Mouse (Mus musculus) lung, embryonic 15.5 days (tissue): Measurements from ENCODE around the gene Tnfaip8l1. TPM values are rescaled to one million over a fixed set of nuclear protein-coding genes. Genes with fewer than 3 reads are reported as not detected.

ENCODE experiments used
- ATAC-seq: fragments of 200-750 bp; cut with Nextera tagmentation; 2 replicates; pipeline ENCODE4 v1.8.0; 2017; ENCODE audit warnings: moderate number of reproducible peaks, borderline replicate concordance; ENCODE audit not compliant: low FRiP score, low TSS enrichment; ENCODE audit errors: extremely low read depth
- H3K27ac ChIP-seq: fragments of 300-500 bp; sonication (generic); 2 replicates; pipeline ENCODE4 v1.5.1; 2015; ENCODE audit warnings: moderate library complexity, mild to moderate bottlenecking, inconsistent platforms
- H3K27me3 ChIP-seq: fragments of 300-500 bp; sonication (generic); 2 replicates; pipeline ENCODE4 v1.6.1; 2015; ENCODE audit warnings: inconsistent platforms
- H3K36me3 ChIP-seq: fragments of 300-500 bp; sonication (generic); 2 replicates; pipeline ENCODE4 v1.6.1; 2015; ENCODE audit warnings: inconsistent platforms
- H3K4me1 ChIP-seq: fragments of 300-500 bp; sonication (generic); 2 replicates; pipeline ENCODE4 v1.6.1; 2015; ENCODE audit warnings: inconsistent platforms
- H3K4me2 ChIP-seq: fragments of 300-500 bp; sonication (generic); 2 replicates; pipeline ENCODE4 v1.6.1; 2015; ENCODE audit warnings: inconsistent platforms, mild to moderate bottlenecking, moderate library complexity
- H3K4me3 ChIP-seq: fragments of 300-500 bp; sonication (generic); 2 replicates; pipeline ENCODE4 v1.5.1; 2015; ENCODE audit warnings: mild to moderate bottlenecking, inconsistent platforms
- H3K9ac ChIP-seq: fragments of 300-500 bp; sonication (generic); 2 replicates; pipeline ENCODE4 v1.6.1; 2015; ENCODE audit warnings: inconsistent platforms
- H3K9me3 ChIP-seq: fragments of 300-500 bp; sonication (generic); 2 replicates; pipeline ENCODE4 v1.6.1; 2016; ENCODE audit warnings: inconsistent platforms
- WGBS: fragments of 180-500 bp; shearing (Covaris S2); methylation state at CpG from one replicate; pipeline ENCODE4 v1.1.7; 2015; 5-methylcytosine and 5-hydroxymethylcytosine counted together
- polyA plus RNA-seq: library from polyadenylated mRNA; unstranded; fragments of >200 nt; fragmentation: Nextera tagmentation; extraction: Ambion mirVana; gene quantifications from 2 replicates; pipeline ENCODE4 v1.2.1, GENCODE M21; 2015

The Tnfaip8l1 gene
- polyA plus RNA-seq, 1 experiment from 2014 or later = 18.3 TPM

- peaks cover 11% of the 10 kb centered on the region for H3K4me1 ChIP-seq
- no peak overlapping the region for H3K27ac ChIP-seq
- H3K27me3 ChIP-seq = peaks cover 52% of the 10 kb centered on the region
- no peaks in the 10 kb centered on the region for H3K36me3 ChIP-seq
- H3K9ac ChIP-seq = no peak overlapping the region
- no peak overlapping the region for H3K4me2 ChIP-seq
- no peak for ATAC-seq
- H3K4me3 ChIP-seq = no peak overlapping the region
- 84% methylated on average over 4 of the region's 4 CpGs for WGBS
- peaks cover 8% of the 10 kb centered on the region; the same call in 1 of the 2 replicates for H3K9me3 ChIP-seq
Measured at GRCm38 (mm10) chr17:56125276-56125630, 37.0 kb upstream of the Tnfaip8l1 start.

- no peak for ATAC-seq
- no peaks in the 10 kb centered on the region for H3K36me3 ChIP-seq
- no peak overlapping the region for H3K4me3 ChIP-seq
- H3K9me3 ChIP-seq = peaks cover 8% of the 10 kb centered on the region; the same call in 1 of the 2 replicates
- H3K27ac ChIP-seq = no peak overlapping the region
- 70% methylated on average over 11 of the region's 11 CpGs for WGBS
- H3K9ac ChIP-seq = no peak overlapping the region
- no peak overlapping the region for H3K4me2 ChIP-seq
- H3K4me1 ChIP-seq = peaks cover 8% of the 10 kb centered on the region
- peaks cover 42% of the 10 kb centered on the region for H3K27me3 ChIP-seq
Measured at GRCm38 (mm10) chr17:56126175-56126574, 36.1 kb upstream of the Tnfaip8l1 start.

GRCm38 (mm10) chr17:56128246-56128645 is 34.0 kb upstream of the Tnfaip8l1 start:
- no peaks in the 10 kb centered on the region for H3K36me3 ChIP-seq
- H3K27me3 ChIP-seq = peaks cover 23% of the 10 kb centered on the region
- no peaks in the 10 kb centered on the region for H3K9me3 ChIP-seq
- no peak overlapping the region for H3K4me2 ChIP-seq
- no peak for ATAC-seq
- no peak overlapping the region for H3K4me3 ChIP-seq
- H3K9ac ChIP-seq = no peak overlapping the region
- H3K4me1 ChIP-seq = peaks cover 8% of the 10 kb centered on the region
- H3K27ac ChIP-seq = no peak overlapping the region
- whole genome bisulfite sequencing = 64% methylated on average over 15 of the region's 15 CpGs

- Histone ChIP-seq H3K27me3 (no peaks in the 10 kb centered on the region), H3K4me3 (no peak overlapping the region), H3K9me3 (no peaks in the 10 kb centered on the region), H3K4me2 (no peak overlapping the region), H3K9ac (no peak overlapping the region), H3K36me3 (no peaks in the 10 kb centered on the region), H3K4me1 (peaks cover 16% of the 10 kb centered on the region), H3K27ac (no peak overlapping the region)
- 86% methylated on average over 10 of the region's 10 CpGs for WGBS
- no peak for ATAC-seq
Measured at GRCm38 (mm10) chr17:56131136-56131535, 31.1 kb upstream of the Tnfaip8l1 start.

- H3K4me2 ChIP-seq = no peak overlapping the region
- no peak for ATAC-seq
- H3K36me3 ChIP-seq = no peaks in the 10 kb centered on the region
- no peak overlapping the region for H3K4me3 ChIP-seq
- H3K4me1 ChIP-seq = peaks cover 16% of the 10 kb centered on the region
- H3K27me3 ChIP-seq = no peaks in the 10 kb centered on the region
- no peaks in the 10 kb centered on the region for H3K9me3 ChIP-seq
- H3K9ac ChIP-seq = no peak overlapping the region
- H3K27ac ChIP-seq = no peak overlapping the region
- 32% methylated on average over 7 of the region's 7 CpGs for WGBS
Measured at GRCm38 (mm10) chr17:56131814-56132213, 30.5 kb upstream of the Tnfaip8l1 start.

- Histone ChIP-seq H3K27ac (no peak overlapping the region), H3K9me3 (no peaks in the 10 kb centered on the region), H3K4me1 (peaks cover 16% of the 10 kb centered on the region), H3K9ac (no peak overlapping the region), H3K4me2 (peak overlapping the region; percentile 33; the same call in 1 of the 2 replicates), H3K4me3 (0 out of 2 replicates have a peak overlapping the region, but pooled peaks have one; percentile 7), H3K27me3 (no peaks in the 10 kb centered on the region), H3K36me3 (no peaks in the 10 kb centered on the region)
- WGBS = 3% methylated on average over 14 of the region's 14 CpGs
- no peak for ATAC-seq
Measured at GRCm38 (mm10) chr17:56132661-56133060, 29.6 kb upstream of the Tnfaip8l1 start.

- 17% methylated on average over 20 of the region's 21 CpGs for WGBS
- Histone ChIP-seq H3K4me1 (peaks cover 21% of the 10 kb centered on the region), H3K36me3 (no peaks in the 10 kb centered on the region), H3K9ac (peak overlapping the region; percentile 20; the same call in 1 of the 2 replicates), H3K4me3 (peak overlapping the region; percentile 33), H3K27me3 (peaks cover 4% of the 10 kb centered on the region), H3K4me2 (peak overlapping the region; percentile 72), H3K9me3 (no peaks in the 10 kb centered on the region), H3K27ac (peak overlapping the region; percentile 79)
- ATAC-seq = peak; percentile 81
Measured at GRCm38 (mm10) chr17:56133457-56134363, 28.6 kb upstream of the Tnfaip8l1 start.

GRCm38 (mm10) chr17:56134463-56134971 is 27.8 kb upstream of the Tnfaip8l1 start:
- Histone ChIP-seq H3K9ac (0 out of 2 replicates have a peak overlapping the region, but pooled peaks have one; percentile 20), H3K4me3 (peak overlapping the region; percentile 33), H3K36me3 (no peaks in the 10 kb centered on the region), H3K27ac (peak overlapping the region; percentile 79), H3K4me2 (peak overlapping the region; percentile 72), H3K4me1 (peaks cover 24% of the 10 kb centered on the region), H3K27me3 (peaks cover 12% of the 10 kb centered on the region), H3K9me3 (no peaks in the 10 kb centered on the region)
- ATAC-seq = no peak
- 3% methylated on average over 27 of the region's 27 CpGs for WGBS

- H3K4me3 ChIP-seq = no peak overlapping the region
- H3K4me2 ChIP-seq = no peak overlapping the region
- WGBS = 72% methylated on average over 7 of the region's 7 CpGs
- H3K27me3 ChIP-seq = peaks cover 32% of the 10 kb centered on the region
- ATAC-seq = no peak
- H3K27ac ChIP-seq = no peak overlapping the region
- H3K9me3 ChIP-seq = no peaks in the 10 kb centered on the region
- H3K36me3 ChIP-seq = no peaks in the 10 kb centered on the region
- no peak overlapping the region for H3K9ac ChIP-seq
- peaks cover 31% of the 10 kb centered on the region for H3K4me1 ChIP-seq
Measured at GRCm38 (mm10) chr17:56136558-56136957, 25.7 kb upstream of the Tnfaip8l1 start.

GRCm38 (mm10) chr17:56137839-56138613 is 24.3 kb upstream of the Tnfaip8l1 start:
- no peak overlapping the region for H3K9ac ChIP-seq
- no peak for ATAC-seq
- peaks cover 46% of the 10 kb centered on the region for H3K27me3 ChIP-seq
- H3K9me3 ChIP-seq = no peaks in the 10 kb centered on the region
- H3K4me1 ChIP-seq = peaks cover 41% of the 10 kb centered on the region
- no peaks in the 10 kb centered on the region for H3K36me3 ChIP-seq
- WGBS = 20% methylated on average over 25 of the region's 25 CpGs
- peak overlapping the region; percentile 42; the same call in 1 of the 2 replicates for H3K4me2 ChIP-seq
- H3K4me3 ChIP-seq = no peak overlapping the region
- H3K27ac ChIP-seq = no peak overlapping the region

- H3K27me3 ChIP-seq = peaks cover 59% of the 10 kb centered on the region
Measured at GRCm38 (mm10) chr17:56139355-56139754, 22.9 kb upstream of the Tnfaip8l1 start.

More at GRCm38 (mm10) chr17:56139355-56139754, 22.9 kb upstream of the Tnfaip8l1 start:
- H3K9ac ChIP-seq = peak overlapping the region; percentile 42; the same call in 1 of the 2 replicates
- 9% methylated on average over 21 of the region's 21 CpGs for WGBS
- no peaks in the 10 kb centered on the region for H3K36me3 ChIP-seq
- no peaks in the 10 kb centered on the region for H3K9me3 ChIP-seq
- peak overlapping the region; percentile 100 for H3K4me2 ChIP-seq
- H3K4me1 ChIP-seq = peaks cover 30% of the 10 kb centered on the region
- no peak overlapping the region for H3K27ac ChIP-seq
- peak overlapping the region; percentile 67 for H3K4me3 ChIP-seq
- ATAC-seq = 0 out of 2 replicates have a peak, but pooled peaks have one; percentile 10
